Mouse (Mus musculus) naive thymus-derived CD4-positive, alpha-beta T cell, adult 2 months (primary cell): ENCODE data around the gene Olfr324.
A peak's percentile ranks its signal among the peaks of the same experiment; 100 is the strongest.

Experiments
- DNase-seq: peaks from one replicate; pipeline ENCODE4 v3.0.0-alpha.2; 2011; ENCODE audit warnings: low read depth

Gene Olfr324

DNA sequence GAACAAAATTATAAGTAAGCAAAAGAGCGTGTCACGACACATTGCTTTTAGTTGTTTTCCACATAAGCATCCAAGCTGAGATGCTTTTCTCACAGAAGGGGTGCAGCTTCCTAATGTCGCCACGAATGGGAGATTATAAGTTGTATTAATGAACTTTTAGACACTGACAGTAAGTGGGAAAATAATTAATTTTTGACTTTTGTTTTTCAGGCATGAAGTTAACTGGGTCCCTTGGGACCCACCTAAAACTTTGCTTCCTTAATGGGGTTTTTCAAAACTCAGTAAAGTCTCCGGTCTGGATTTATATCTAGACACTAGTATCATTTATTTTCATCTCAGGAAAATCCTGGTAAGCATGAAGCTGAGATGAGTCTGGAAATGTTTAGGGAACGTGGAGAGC, at the start of gene Olfr324:
TSS of gene Olfr324 (plus strand) at position 301 of the 400 bp plus-strand sequence.
- no peak for DNase-seq

DNA sequence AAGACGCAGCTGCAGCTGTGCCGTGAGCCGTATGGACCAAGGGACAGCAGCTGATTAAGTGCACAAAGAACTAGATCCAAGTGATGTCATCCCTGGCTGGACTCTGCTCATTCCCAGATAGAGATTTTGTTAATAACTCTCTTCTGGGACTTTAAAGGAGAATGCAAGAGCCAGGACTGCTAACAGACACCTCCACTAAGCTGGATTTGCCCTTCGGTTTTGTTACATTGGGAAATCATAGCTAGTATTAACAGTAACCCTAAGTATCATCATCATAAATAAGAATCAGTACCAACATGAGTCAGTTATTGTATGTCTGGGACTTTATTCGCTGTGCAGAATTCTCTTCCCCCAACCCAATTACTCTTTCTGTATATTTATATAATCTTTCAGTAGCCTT, 48.6 kb upstream of the Olfr324 start, which contains the start of gene Olfr329-ps:
TSS of gene Olfr329-ps (minus strand) at position 101 of the 400 bp plus-strand sequence.
- no peak for DNase-seq

DNA sequence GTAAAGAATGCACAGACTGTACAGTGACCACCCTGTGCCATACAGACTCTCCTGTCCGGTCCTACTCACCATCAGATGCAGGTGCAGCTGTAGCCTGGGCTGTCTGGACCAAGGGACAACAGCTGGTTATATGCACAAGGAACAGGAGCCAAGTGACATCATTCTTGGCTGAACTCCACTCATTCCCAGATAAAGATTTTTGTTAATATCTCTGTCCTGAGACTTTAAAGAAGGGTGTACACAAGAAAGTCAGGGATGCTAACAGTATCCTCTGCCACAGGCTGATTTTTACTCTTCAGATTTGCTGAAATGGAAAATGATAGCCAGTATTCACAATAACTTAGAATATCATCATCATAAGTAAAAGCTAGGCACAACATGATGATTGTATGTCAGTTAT, 39.4 kb upstream of the Olfr324 start, which contains the start of gene Olfr328:
TSS of gene Olfr328 (minus strand) at position 101 of the 400 bp plus-strand sequence.
- DNase-seq: no peak

DNA sequence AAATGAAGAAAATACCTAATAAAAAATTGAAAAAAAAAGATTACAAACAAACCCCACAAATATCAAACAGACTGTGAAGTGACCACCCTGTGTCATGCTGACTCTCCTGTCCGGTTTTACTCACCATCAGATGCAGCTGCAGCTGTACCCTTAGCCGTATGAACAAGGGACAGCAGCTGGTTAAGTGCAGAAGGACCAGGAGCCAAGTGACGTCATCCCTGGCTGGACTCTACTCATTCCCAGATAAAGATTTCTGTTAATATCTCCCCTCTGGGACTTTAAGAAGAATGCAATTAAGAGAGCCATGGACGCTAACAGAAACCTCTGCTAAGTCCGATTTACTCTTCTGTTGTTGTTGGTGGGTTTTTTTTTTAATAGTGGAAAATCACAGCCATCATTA, 24.5 kb upstream of the Olfr324 start, which contains the start of gene Olfr224:
TSS of gene Olfr224 (minus strand) at position 149 of the 400 bp plus-strand sequence.
- no peak for DNase-seq

DNA sequence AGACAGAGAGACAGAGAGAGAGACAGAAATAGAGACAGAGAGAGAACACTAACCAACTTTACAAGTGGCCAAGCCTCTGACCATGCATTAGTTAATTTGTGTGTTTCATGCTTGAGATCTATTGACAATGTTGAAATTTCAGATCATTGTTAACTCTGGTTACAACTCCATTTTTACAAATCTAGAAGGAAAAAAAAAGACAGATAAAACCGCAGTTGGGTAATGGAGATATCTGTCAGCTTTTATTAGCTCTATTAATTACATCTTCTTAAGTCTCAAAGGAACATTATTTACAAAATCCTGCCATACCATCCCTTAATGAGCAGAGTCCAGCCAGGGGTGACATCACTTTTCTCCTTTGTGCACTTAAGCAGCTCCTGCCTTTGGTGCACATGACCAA, 17.5 kb upstream of the Olfr324 start, which contains the start of gene Olfr325:
TSS of gene Olfr325 (plus strand) at position 301 of the 400 bp plus-strand sequence.
- DNase-seq: no peak

DNA sequence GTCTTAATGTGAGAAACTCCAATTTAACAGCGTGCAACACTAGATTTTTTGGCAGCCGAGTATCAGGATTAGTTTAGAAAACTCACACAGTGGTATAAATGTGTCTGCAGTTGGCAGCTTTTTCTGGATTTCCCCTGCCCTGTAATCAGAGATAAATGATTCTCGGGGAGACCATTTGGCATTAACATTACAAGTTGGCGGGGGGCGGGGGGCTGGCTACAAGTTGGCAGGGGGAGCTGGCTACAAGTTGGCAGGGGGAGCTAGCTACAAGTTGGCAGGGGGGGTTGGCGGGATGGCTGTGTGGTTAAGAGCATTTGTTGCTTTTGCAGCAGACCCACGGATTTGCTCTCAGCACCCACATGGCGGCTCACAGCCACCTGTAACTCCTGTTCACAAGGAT, 16.3 kb upstream of the Olfr324 start:
- no peak for DNase-seq

DNA sequence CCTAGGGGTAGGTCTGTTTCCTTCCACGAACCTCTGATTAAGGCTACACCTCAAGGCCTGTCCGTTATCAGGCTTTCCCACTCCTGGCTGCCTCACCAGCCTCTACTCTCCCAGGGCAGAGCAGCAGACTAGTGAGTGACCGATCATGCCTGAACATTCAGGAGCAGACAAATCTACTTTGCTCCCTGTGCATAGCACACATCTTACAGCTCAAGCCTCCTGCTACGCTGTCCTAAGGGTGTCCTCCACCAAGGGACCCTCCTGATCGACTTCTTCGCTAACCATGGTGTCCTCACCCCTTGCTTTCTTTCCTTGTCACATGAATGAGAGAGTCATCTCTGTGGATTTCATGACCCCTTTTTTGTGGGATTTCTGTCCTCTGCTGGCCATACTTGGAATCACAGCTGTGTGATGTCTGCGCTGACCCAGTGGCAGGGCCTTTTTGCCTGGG, 7.0 kb upstream of the Olfr324 start:
- peak; percentile 4 for DNase-seq

DNA sequence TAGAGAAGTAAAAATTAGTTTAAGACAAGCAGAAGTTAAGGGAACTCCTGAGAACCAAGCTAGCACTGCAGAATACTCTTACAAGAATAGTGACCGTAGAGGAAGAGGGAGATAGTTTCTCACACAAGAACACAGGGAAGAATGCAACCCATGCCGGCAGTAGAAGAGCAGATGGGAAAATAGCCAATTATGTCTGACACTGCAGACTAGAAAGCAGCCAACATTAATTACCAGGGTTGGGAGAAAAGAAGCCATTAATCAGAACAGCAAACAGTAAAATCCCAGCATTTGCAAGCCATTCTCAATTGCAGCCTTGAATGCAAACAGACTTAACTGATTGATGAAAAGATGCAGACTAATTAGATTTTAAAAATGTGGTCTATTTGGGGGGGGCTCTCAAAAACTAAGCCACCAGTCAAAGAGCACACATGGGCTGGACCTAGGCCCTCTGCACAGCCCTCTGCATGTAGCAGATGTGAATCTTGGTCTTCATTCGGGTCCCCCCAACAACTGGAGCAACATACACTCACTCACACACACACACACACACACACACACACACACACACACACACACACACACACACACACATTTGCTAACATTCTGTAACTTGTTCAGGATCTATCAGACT, 6.2 kb upstream of the Olfr324 start:
- DNase-seq: no peak

DNA sequence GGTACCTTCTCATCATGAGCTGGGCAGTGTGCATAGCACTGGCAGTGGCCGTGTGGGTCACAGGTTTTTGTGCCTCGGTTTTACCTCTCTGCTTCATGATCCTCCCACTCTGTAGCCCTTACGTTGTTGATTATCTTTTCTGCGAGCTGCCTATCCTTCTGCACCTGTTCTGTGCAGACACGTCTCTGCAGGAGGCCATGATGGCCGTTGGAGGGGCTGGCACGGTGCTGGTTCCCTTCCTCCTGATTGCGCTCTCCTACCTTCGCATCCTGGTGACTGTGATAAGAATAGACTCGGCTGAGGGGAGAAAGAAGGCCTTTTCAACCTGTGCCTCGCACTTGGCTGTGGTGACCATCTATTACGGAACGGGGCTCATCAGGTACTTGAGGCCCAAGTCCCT, 2.9 kb downstream of the Olfr324 start:
- no peak for DNase-seq

DNA sequence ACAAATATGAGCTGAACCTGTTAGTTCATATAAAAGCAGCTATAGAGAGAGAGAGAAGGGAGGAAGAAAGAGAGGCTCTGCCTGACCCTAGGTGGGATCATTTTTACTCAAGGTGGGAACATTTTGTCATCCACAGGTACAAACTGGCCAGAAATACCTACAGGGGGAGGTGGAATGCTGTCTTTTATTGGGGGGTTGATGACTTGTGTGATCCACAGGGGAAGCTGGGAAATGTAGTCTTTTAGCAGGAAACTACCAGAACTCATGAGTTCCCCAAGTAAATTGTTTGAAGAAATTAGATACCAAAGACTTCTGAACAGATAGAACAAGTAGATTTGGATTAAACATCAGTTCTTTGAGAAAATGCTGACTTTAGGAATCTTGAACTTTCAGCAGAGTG, 7.1 kb downstream of the Olfr324 start:
- no peak for DNase-seq

DNA sequence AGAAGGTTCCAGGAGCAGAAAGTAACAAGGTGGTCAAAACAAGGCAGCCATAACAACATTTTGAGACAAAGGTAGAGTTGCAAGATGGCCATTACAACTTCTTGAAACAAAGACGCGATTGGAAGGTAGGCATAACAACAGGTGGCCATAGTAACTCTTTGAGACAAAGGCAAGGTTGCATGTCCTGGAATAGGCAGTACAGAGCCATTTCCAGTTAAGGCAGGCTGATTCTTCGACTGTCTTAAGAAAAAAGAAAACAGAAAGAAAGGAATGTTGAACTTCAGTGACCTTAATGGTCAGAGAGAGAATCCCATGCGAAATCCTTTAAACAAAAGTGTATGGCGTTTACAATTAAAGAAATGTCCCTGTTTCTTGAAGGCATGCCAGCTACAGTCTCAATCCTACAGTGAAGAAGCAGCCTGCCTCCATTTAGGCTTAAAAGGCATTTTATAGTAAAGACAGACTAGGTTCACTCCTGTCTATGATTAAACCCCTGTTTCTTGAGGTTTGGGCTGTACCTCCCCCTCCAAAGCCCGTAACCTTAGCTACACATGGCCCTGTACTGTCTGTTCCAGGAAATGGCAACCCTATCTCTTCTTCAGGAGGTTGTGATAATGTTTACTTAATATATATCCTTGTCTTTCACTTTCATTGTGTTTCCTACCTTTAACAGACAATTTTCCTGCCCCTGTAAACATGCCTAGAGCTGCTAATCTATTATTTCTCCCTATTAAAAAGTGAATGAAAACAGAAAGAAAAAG, 8.1 kb downstream of the Olfr324 start:
- no peak for DNase-seq

DNA sequence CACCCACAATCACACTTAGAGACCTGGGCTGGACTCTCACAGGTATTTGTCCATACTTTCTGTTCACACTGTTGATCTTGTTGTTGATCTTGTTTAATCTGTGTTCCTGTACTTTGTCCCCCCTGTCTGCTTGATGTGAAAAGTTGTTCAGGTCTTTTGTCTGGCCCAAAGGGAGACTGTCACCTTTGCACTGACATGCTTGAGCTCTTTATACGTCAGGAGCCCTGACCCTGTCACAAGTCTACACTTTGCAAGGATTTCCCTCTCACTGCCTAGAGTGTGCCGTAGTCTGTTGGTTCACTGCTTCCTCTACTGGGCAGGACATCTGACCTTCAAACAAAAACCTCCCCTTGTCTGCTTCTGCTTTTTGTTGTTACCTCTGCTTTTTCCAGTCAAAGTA, 9.8 kb downstream of the Olfr324 start:
- DNase-seq: no peak

DNA sequence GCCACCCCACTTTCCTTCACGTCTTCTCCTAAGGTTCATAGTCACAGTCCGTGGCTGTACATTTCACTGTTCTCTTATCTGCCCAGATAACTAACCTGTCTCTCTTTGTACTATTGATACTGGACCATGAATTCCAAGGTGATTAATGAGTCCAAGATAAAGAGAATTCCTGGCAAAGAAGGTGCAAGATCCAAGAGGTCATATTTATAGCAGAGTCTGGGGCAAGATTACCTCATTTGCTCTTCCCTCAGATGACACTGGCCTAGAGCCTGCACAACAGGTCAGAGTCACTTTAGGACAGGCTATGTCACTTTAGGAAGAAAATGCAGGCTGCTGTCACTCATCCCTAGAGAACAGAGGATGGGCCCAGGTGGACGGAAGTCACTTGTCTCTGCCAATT, 10.3 kb downstream of the Olfr324 start:
- DNase-seq: no peak

DNA sequence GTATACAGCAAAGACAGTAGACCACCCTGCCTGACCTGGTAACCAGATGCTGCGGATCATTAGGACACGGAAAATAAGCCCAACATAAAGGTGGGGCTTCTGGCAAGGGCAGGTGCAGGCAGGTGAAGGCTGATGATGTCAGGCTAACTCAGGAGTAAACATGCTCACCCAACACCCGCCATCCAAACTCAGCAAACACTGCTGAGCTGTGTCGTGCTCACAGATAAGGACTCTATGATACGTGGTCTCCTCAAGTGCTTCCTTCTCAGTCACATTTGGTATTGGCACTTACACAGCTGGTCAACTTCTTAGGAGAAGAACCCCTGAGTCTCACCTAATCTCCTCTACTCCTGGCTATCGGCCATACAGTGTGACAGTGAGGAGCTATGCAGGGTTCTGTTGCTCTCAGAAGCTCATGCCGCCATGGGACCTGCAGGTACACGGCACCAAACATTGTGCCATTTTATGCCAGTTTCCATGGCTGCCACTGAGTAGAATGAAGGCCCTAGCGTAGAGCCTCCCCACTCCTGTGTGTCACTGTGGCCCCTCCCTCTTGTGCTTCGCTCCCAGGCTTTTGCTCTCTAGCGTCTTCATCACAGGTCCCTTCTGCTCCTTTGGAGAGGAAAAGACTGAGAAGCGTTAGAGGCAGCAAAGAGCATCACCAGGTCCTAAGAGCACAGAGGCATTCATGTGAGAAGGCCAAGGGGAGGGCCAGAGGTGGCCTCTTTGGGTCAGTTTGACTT, 11.4 kb downstream of the Olfr324 start:
- DNase-seq: no peak

DNA sequence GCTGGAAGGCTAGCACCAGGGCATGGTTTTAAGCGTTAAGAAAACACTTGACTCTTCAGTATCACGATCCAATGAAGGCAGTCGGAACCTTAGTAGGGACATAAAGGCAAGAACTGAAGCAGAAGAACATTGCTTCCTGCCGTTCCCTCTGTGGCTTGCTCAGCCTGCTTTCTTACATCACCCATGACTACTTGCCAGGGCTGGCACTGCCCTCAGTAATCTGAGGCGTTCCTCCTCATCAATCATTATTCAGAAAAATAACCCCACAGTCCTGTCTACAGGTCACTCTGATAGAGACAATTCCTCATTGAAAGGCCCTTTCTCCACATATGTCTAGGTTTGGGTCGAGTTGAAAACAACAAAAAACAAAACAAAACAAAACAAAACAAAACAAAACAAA, 12.1 kb downstream of the Olfr324 start:
- no peak for DNase-seq

DNA sequence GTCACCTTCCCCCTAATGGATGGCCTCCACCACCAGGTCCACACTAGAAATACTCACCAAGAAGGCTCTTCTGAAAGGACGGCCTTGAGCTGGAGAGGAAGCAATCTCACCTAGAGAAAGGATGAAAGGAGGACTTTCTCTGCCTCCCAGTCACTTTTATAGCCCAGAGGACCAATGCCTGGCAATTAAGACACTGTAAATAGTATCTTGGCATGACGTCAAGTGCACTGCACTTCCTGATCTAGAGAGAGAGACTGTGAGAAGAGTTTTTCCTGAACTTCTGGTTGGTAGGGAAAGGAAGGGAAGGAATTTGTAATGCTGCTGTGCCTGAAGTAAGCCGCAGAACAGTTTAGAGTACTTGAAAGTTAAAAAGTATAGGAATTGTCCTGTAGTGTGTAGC, 18.4 kb downstream of the Olfr324 start:
- no peak for DNase-seq

DNA sequence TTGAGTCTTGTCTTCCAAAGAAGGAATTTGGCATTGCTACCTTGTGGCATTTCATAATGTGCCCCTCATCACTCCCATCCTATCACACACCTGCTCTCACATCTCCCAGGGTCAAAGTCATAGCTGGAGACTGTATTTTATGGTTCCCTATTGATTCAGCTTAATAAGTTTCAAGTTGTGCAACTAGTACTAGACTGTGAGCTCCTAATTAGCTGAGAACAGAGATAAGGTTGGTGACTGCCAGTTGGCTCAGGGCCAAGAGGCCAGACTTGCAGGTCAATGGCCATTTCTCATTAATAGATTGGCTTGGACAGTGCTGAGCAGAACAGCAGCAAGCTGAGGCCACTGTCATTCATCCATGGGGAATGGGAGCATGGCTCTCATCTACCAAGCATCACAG, 19.6 kb downstream of the Olfr324 start:
- DNase-seq: no peak

DNA sequence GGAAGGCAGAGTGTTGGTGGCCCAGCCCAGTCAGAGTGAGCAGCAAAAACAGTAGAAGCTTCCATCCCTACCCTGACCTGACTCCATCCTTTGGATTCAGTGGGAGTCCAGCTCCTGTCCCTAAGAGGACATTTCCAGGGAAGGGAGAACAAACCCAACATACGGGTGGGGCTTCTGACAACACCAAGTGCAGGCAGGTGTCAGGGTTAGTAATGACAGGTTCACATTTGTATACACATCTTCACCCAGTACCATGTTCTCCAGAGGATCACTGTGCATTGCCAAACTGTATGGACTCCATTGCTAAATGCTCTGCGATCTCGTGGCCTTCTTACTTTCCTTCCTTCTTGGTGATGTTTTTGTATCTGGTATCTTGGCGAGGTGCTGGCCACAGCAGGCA, 21.1 kb downstream of the Olfr324 start, which contains the start of gene 2210407C18Rik:
TSS of gene 2210407C18Rik (minus strand) at position 101 of the 400 bp plus-strand sequence.
- DNase-seq: no peak

DNA sequence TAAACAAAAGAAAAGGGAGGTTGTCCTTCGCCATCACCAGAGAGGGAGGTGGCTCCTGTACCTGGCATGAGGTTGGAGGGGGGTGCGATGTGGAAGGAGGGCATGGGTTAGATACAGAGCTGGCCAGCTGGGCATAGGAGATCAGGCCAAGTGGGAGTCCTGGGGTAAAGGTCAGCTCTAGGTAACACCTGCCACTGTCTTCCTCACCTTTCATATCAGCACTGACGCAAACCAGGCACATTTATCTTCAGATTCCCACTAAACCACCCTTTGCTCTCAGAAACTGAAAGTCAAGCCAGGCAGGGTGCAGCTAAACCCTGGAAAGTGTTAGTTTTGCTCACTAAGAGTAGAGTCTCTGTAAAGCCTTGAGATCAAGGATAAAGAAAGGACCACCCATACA, 23.5 kb downstream of the Olfr324 start:
- DNase-seq: no peak

DNA sequence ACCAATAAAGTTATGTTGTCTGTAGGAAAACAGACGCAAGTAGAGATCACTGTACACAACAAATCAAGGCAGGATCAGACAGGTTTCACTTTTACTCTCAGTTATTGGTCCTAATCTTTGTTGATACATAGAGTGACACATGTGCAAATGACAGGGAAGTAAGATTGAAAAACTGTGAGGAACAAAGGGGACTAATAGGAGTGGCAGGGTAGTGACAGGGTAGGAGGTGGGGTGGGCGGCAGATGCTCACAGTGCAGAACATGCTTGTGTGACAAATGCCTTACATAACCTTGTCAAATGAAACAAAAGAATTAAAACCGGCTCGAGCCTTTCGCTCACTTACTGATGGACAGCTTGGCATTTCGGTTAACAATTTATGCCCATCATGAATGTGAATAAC, 23.9 kb downstream of the Olfr324 start:
- DNase-seq: no peak

DNA sequence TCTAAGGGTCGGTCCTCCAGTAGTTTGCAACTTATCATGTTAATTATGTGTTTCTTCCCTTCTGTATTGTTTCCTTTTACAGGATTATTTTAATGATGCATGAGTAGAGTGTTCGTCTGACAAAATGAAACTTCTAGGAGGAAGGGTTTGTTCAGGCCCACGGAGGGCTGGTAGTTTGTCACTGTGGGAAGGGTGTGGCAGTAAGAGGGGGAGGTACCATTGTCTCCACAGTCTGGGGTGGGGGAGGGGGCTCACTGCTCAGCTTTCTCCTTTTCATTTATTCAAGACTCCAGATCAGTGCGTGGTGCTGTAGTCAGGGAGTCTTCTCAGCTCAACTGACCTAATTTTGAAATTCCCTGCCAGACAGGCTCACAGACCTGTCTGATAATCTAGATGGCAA, 31.2 kb downstream of the Olfr324 start:
- DNase-seq: no peak

DNA sequence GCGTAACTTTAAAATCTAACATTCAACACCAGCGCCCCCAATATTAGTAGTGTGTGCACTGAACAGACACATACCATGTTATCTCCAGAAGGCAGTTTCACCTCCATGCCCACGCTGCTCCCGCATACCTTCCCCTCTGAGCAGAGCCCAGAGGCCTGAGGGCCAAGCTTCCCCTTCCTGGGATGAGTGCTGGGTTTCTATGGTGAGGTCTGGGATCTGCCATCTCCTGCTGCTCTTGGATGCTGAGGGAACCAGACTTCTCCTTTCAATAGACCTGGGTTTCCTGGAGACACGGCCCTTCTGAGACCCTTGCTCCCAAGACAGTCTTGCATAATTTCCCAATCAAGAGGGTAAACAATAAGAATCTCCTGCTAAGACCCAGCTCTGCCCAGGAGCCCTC, 35.5 kb downstream of the Olfr324 start, which contains the start of gene Olfr323:
TSS of gene Olfr323 (minus strand) at position 101 of the 400 bp plus-strand sequence.
- DNase-seq: no peak
